Comparison of ENCODE assay signal across 23 mouse cellular contexts in genomic region chr17:35249451-35250197, GRCm38 (mm10). TPM values are rescaled to one million over a fixed set of nuclear protein-coding genes. Genes with fewer than 3 reads are reported as not detected.
A peak's percentile ranks its signal among the peaks of the same experiment; 100 is the strongest.
DNase-seq lines count a peak whose midpoint lies in the region; ATAC-seq and TF ChIP-seq lines count a peak whose summit lies in the region.
"Had no signal": no experiment of that assay in that cellular context is flagged by ENCODE, and none has a peak within 500 bp of the region (broad histone marks: within the 10 kb centered on the region; RNA-seq: fewer than 3 reads in every experiment).

No protein-coding gene starts in this region.

- TF ChIP-seq POLR2A in lung, adult 2 months (IDR thresholded peaks at IDR 0.05; ENCODE audit: borderline replicate concordance, extremely low read depth, low read depth, low read length), result 0 out of 2 replicates have a peak, but pooled peaks have one; percentile 8
- TF ChIP-seq POLR2A in MEL (IDR thresholded peaks at IDR 0.05; ENCODE audit: control insufficient read depth in 1 of 2, insufficient read depth in 1 of 2, low read depth in 1 of 2, low read length in 2 of 2, poor library complexity in 1 of 2), result no peak

- H3K9me3 ChIP-seq in hindbrain, embryonic 12.5 days (replicated peaks), result no peaks in the 10 kb centered on the region
- no peaks in the 10 kb centered on the region for H3K9me3 ChIP-seq in hindbrain, embryonic 10.5 days
- no peaks in the 10 kb centered on the region for H3K9me3 ChIP-seq in MEL (replicated peaks; ENCODE audit: insufficient read depth, low read length)
- H3K9me3 ChIP-seq: embryonic facial prominence, embryonic 15.5 days; forebrain, embryonic 10.5 days; heart, embryonic 13.5 days had no signal

- TF ChIP-seq EP300 in MEL (IDR thresholded peaks at IDR 0.05; ENCODE audit: low read depth in 1 of 2, low read length in 2 of 2), result no peak

- TF ChIP-seq RAD21 in MEL (IDR thresholded peaks at IDR 0.05; ENCODE audit: low read depth, low read length), result no peak

- no peak for DNase-seq in hindbrain, embryonic 10.5 days (ENCODE audit: low spot score)
- no peak for DNase-seq in lung, adult 2 months
- no peak for DNase-seq in lung, postnatal 25 days (ENCODE audit: low spot score)
- no peak for DNase-seq in MEL (ENCODE audit: low read depth, low spot score)
- no peak for DNase-seq in heart, postnatal 14 days
- DNase-seq: adrenal gland, postnatal 10 days; cerebellum, adult 11 months; embryo, embryonic 11 days; gastrocnemius, adult 2 months; gastrocnemius, postnatal 25 days had no signal

- 89% methylated on average over 19 of the region's 19 CpGs for WGBS in hindbrain, embryonic 12.5 days
- 89% methylated on average over 19 of the region's 19 CpGs for WGBS in hindbrain, embryonic 10.5 days
- WGBS in lung, adult 2 months, result 80% methylated on average over 19 of the region's 19 CpGs

- ATAC-seq in hindbrain, embryonic 12.5 days (ENCODE audit: low FRiP score), result no peak
- ATAC-seq: forebrain, embryonic 14.5 days; hindbrain, postnatal 0 days had no signal

- peaks cover 27% of the 10 kb centered on the region for H3K79me2 ChIP-seq in MEL (ENCODE audit: control insufficient read depth, insufficient read depth, low read length, poor library complexity)

- H3K4me1 ChIP-seq in hindbrain, embryonic 12.5 days, result peaks cover 21% of the 10 kb centered on the region
- peaks cover 20% of the 10 kb centered on the region for H3K4me1 ChIP-seq in hindbrain, embryonic 10.5 days (replicated peaks)
- no peaks in the 10 kb centered on the region for H3K4me1 ChIP-seq in lung, adult 2 months (ENCODE audit: control insufficient read depth, insufficient read depth, low read length)
- H3K4me1 ChIP-seq in MEL (ENCODE audit: control insufficient read depth in 1 of 2, insufficient read depth in 2 of 2, low read length in 2 of 2), result peaks cover 0 to 5% of the 10 kb centered on the region in 2 experiments; a peak in 2 of 4 replicates

- H3K4me3 ChIP-seq in hindbrain, embryonic 12.5 days, result no peak overlapping the region
- no peak overlapping the region for H3K4me3 ChIP-seq in hindbrain, embryonic 10.5 days
- no peak overlapping the region for H3K4me3 ChIP-seq in lung, adult 2 months (replicated peaks; ENCODE audit: extremely low read depth, low read depth, low read length)
- H3K4me3 ChIP-seq in MEL (ENCODE audit: control insufficient read depth in 1 of 2, insufficient read depth in 1 of 2, low read depth in 2 of 2, low read length in 2 of 2), result no peak overlapping the region
- H3K4me3 ChIP-seq: embryonic facial prominence, embryonic 15.5 days; erythroblast, embryonic 14.5 days; forebrain, embryonic 10.5 days; gastrocnemius, adult 2 months; heart, embryonic 13.5 days had no signal

- intact Hi-C loops in heart, postnatal 14 days (cut with DNase I), result loop anchor here (10.0 kb wide), 1 partner anchor 1135 kb away; the partner anchor contains the start of gene H2-DMa

- no peaks in the 10 kb centered on the region for H3K27me3 ChIP-seq in hindbrain, embryonic 12.5 days
- no peaks in the 10 kb centered on the region for H3K27me3 ChIP-seq in hindbrain, embryonic 10.5 days (ENCODE audit: insufficient read depth, poor library complexity, severe bottlenecking)
- no peaks in the 10 kb centered on the region for H3K27me3 ChIP-seq in MEL (ENCODE audit: control insufficient read depth in 1 of 2, insufficient read depth in 2 of 2, low read length in 2 of 2)
- H3K27me3 ChIP-seq: embryonic facial prominence, embryonic 15.5 days; heart, embryonic 13.5 days had no signal

- no peak for TF ChIP-seq CTCF in lung, adult 2 months (IDR thresholded peaks at IDR 0.05; ENCODE audit: insufficient read depth, low read length)
- no peak for TF ChIP-seq CTCF in MEL (IDR thresholded peaks at IDR 0.05 in 2 of 3, conservative IDR thresholded peaks at IDR 0.05 in 1 of 3; ENCODE audit: control insufficient read depth in 1 of 3, insufficient read depth in 1 of 3, low read depth in 2 of 3, low read length in 3 of 3, poor library complexity in 1 of 3, severe bottlenecking in 1 of 3)

- H3K9ac ChIP-seq in hindbrain, embryonic 12.5 days, result peak overlapping the region; percentile 27; the same call in 1 of the 2 replicates
- H3K9ac ChIP-seq in MEL (ENCODE audit: control insufficient read depth, low read depth, low read length, poor library complexity, severe bottlenecking), result no peak overlapping the region
- H3K9ac ChIP-seq: embryonic facial prominence, embryonic 15.5 days; heart, embryonic 13.5 days had no signal

- H3K4me2 ChIP-seq in hindbrain, embryonic 12.5 days (replicated peaks), result no peak overlapping the region
- H3K4me2 ChIP-seq: embryonic facial prominence, embryonic 15.5 days; heart, embryonic 13.5 days had no signal

- peaks cover 94% of the 10 kb centered on the region for H3K36me3 ChIP-seq in hindbrain, embryonic 12.5 days
- peaks cover 99% of the 10 kb centered on the region for H3K36me3 ChIP-seq in hindbrain, embryonic 10.5 days
- peaks cover 10 to 38% of the 10 kb centered on the region in 2 experiments for H3K36me3 ChIP-seq in MEL (ENCODE audit: control insufficient read depth in 1 of 2, insufficient read depth in 2 of 2, low read length in 2 of 2)

- H3K27ac ChIP-seq in hindbrain, embryonic 12.5 days, result no peak overlapping the region
- no peak overlapping the region for H3K27ac ChIP-seq in hindbrain, embryonic 10.5 days
- no peak overlapping the region for H3K27ac ChIP-seq in MEL (ENCODE audit: control insufficient read depth, low read depth, low read length)
- H3K27ac ChIP-seq: embryonic facial prominence, embryonic 15.5 days; forebrain, embryonic 10.5 days; gastrocnemius, adult 2 months; heart, embryonic 13.5 days; hindbrain, postnatal 0 days had no signal

TF ChIP-seq in MEL, 35 proteins besides CTCF, POLR2A, EP300 and RAD21 (continues in another document):
- TF ChIP-seq KAT2A (conservative IDR thresholded peaks at IDR 0.05; ENCODE audit: low read depth, low read length) (no peak), MYB (IDR thresholded peaks at IDR 0.05; ENCODE audit: low read depth, low read length) (no peak), USF2 (IDR thresholded peaks at IDR 0.05; ENCODE audit: borderline replicate concordance in 1 of 2, insufficient read depth in 1 of 2, low read depth in 1 of 2, low read length in 2 of 2) (no peak), POLR2AphosphoS2 (IDR thresholded peaks at IDR 0.05; ENCODE audit: low read length) (peak; percentile 28; the same call in 1 of the 2 replicates), ZMIZ1 (IDR thresholded peaks at IDR 0.05; ENCODE audit: low read depth, low read length) (0 out of 2 replicates have a peak, but pooled peaks have one; percentile 4), ZNF384 (IDR thresholded peaks at IDR 0.05; ENCODE audit: low read depth, low read length) (no peak), GABPA (IDR thresholded peaks at IDR 0.05; ENCODE audit: low read depth, low read length) (no peak), MXI1 (IDR thresholded peaks at IDR 0.05; ENCODE audit: low read depth, low read length) (no peak), GATA1 (IDR thresholded peaks at IDR 0.05; ENCODE audit: low read depth, low read length) (no peak), TBP (IDR thresholded peaks at IDR 0.05; ENCODE audit: low read depth, low read length) (no peak)

RNA-seq across cellular contexts. Expression of gene Ddx39b, which starts 8.1 kb away (rescaled TPM):
- polyA plus RNA-seq in hindbrain, embryonic 12.5 days (2016; fragmentation: Nextera tagmentation; extraction: Ambion mirVana), result 480 and 488 TPM in 2 replicates
- polyA plus RNA-seq in hindbrain, embryonic 10.5 days (2016; fragmentation: Nextera tagmentation; extraction: Ambion mirVana), result 661 and 692 TPM in 2 replicates
- 245 and 304 TPM in 2 replicates for polyA plus RNA-seq in lung, adult 2 months (2012; rRNA removed)
- total RNA-seq in MEL (2012; rRNA removed), result 206 and 270 TPM in 2 replicates
- polyA plus RNA-seq in MEL (2012; ENCODE audit: insufficient read depth in 1 of 2, insufficient read length in 2 of 2, low read depth in 1 of 2, low replicate concordance in 2 of 2, missing spikeins in 1 of 2), result 100 to 1,000 TPM; 581 to 787 TPM
- 100 to 1,000 TPM; 107 to 118 TPM for total RNA-seq in heart, postnatal 14 days (2021)

RNA-seq across cellular contexts. Expression of gene H2-D1, which starts 12.9 kb away (rescaled TPM):
- 38.6 and 46.0 TPM in 2 replicates for polyA plus RNA-seq in hindbrain, embryonic 12.5 days (2016; fragmentation: Nextera tagmentation; extraction: Ambion mirVana)
- 54.3 and 60.1 TPM in 2 replicates for polyA plus RNA-seq in hindbrain, embryonic 10.5 days (2016; fragmentation: Nextera tagmentation; extraction: Ambion mirVana)
- polyA plus RNA-seq in lung, adult 2 months (2012; rRNA removed), result 878 and 1,286 TPM in 2 replicates
- total RNA-seq in MEL (2012; rRNA removed), result 58.7 and 60.1 TPM in 2 replicates
- polyA plus RNA-seq in MEL (2012; ENCODE audit: insufficient read depth in 1 of 2, insufficient read length in 2 of 2, low read depth in 1 of 2, low replicate concordance in 2 of 2, missing spikeins in 1 of 2), result 10 to 100 TPM in 1 of 2 experiments, not detected in 1; 97.9 TPM
- total RNA-seq in heart, postnatal 14 days (2021), result 10 to 100 TPM; 77.3 to 77.5 TPM

RNA-seq across cellular contexts. Expression of gene Nfkbil1, which starts 14.0 kb away (rescaled TPM):
- polyA plus RNA-seq in hindbrain, embryonic 12.5 days (2016; fragmentation: Nextera tagmentation; extraction: Ambion mirVana), result 12.1 and 12.2 TPM in 2 replicates
- polyA plus RNA-seq in hindbrain, embryonic 10.5 days (2016; fragmentation: Nextera tagmentation; extraction: Ambion mirVana), result 10.2 and 11.6 TPM in 2 replicates
- polyA plus RNA-seq in lung, adult 2 months (2012; rRNA removed), result 16.5 and 21.6 TPM in 2 replicates
- 10.1 and 10.3 TPM in 2 replicates for total RNA-seq in MEL (2012; rRNA removed)
- 10 to 100 TPM in 1 of 2 experiments, not detected in 1; 26.0 TPM for polyA plus RNA-seq in MEL (2012; ENCODE audit: insufficient read depth in 1 of 2, insufficient read length in 2 of 2, low read depth in 1 of 2, low replicate concordance in 2 of 2, missing spikeins in 1 of 2)
- 10 to 100 TPM in 1 of 2 experiments, 1 to 10 TPM in 1; 8.4 to 10.4 TPM for total RNA-seq in heart, postnatal 14 days (2021)

RNA-seq across cellular contexts. Expression of gene Atp6v1g2, which starts 16.2 kb away (rescaled TPM):
- 21.1 and 23.0 TPM in 2 replicates for polyA plus RNA-seq in hindbrain, embryonic 12.5 days (2016; fragmentation: Nextera tagmentation; extraction: Ambion mirVana)
- 7.6 and 12.9 TPM in 2 replicates for polyA plus RNA-seq in hindbrain, embryonic 10.5 days (2016; fragmentation: Nextera tagmentation; extraction: Ambion mirVana)
- 6.3 and 8.1 TPM in 2 replicates for polyA plus RNA-seq in lung, adult 2 months (2012; rRNA removed)
- 0.46 and 0.56 TPM in 2 replicates for total RNA-seq in MEL (2012; rRNA removed)
- polyA plus RNA-seq in MEL (2012; ENCODE audit: insufficient read depth in 1 of 2, insufficient read length in 2 of 2, low read depth in 1 of 2, low replicate concordance in 2 of 2, missing spikeins in 1 of 2), result 1 to 10 TPM in 1 of 2 experiments, not detected in 1; 4.7 TPM
- total RNA-seq in heart, postnatal 14 days (2021), result 1 to 10 TPM; 4.1 to 4.4 TPM

RNA-seq across cellular contexts. Expression of gene Gm16181, which starts 29.0 kb away (rescaled TPM):
- 0.62 TPM in 1 of 2 replicates, not detected in the other for polyA plus RNA-seq in hindbrain, embryonic 12.5 days (2016; fragmentation: Nextera tagmentation; extraction: Ambion mirVana)
- polyA plus RNA-seq in hindbrain, embryonic 10.5 days (2016; fragmentation: Nextera tagmentation; extraction: Ambion mirVana), result 0.42 and 0.46 TPM in 2 replicates
- polyA plus RNA-seq in lung, adult 2 months (2012; rRNA removed), result 1.2 TPM in 1 of 2 replicates, not detected in the other
- not detected in 2 replicates for total RNA-seq in MEL (2012; rRNA removed)
- under 1 TPM in 1 of 2 experiments, not detected in 1; 0.58 TPM for polyA plus RNA-seq in MEL (2012; ENCODE audit: insufficient read depth in 1 of 2, insufficient read length in 2 of 2, low read depth in 1 of 2, low replicate concordance in 2 of 2, missing spikeins in 1 of 2)
- under 1 TPM in 1 of 2 experiments, not detected in 1; 0.71 TPM for total RNA-seq in heart, postnatal 14 days (2021)
- total RNA-seq: adrenal gland, postnatal 4 days; common myeloid progenitor, adult 5-6 weeks; ES-E14; gastrocnemius, adult 2 months; hematopoietic stem cell, adult 5-6 weeks; hindbrain, postnatal 0 days had no signal
- polyA plus RNA-seq: brain, embryonic 14.5 days; embryonic facial prominence, embryonic 11.5 days; erythroblast, embryonic 14.5 days; forebrain, embryonic 10.5 days; forebrain, embryonic 14.5 days; heart, embryonic 13.5 days had no signal
